Mouse (Mus musculus) CH12.LX (cell line): Measurements from ENCODE around the gene Hoxd4. TPM values are rescaled to one million over a fixed set of nuclear protein-coding genes. Genes with fewer than 3 reads are reported as not detected.

Source experiments
- DNase-seq: peaks from one replicate; pipeline ENCODE4 v3.0.0-alpha.2; 2013; ENCODE audit errors: extremely low read depth
- H3K27ac ChIP-seq: 2 replicates; pipeline ENCODE4 v1.5.1; 2012; ENCODE audit warnings: low read depth, mild to moderate bottlenecking, control low read depth, moderate library complexity; ENCODE audit not compliant: insufficient read depth
- H3K27me3 ChIP-seq: replicated peaks from 2 replicates; pipeline ENCODE3; 2012; ENCODE audit warnings: inconsistent platforms
- H3K36me3 ChIP-seq, 2 experiments: replicated peaks in 1 of 2; 2 replicates each; pipeline versions ENCODE3 to v1.6.1; 2012; ENCODE audit warnings: inconsistent platforms in 1 of 2, low read length in 1 of 2, mild to moderate bottlenecking in 1 of 2, mixed read lengths in 1 of 2, moderate library complexity in 1 of 2; ENCODE audit not compliant: control insufficient read depth in 1 of 2, insufficient read depth in 1 of 2
- H3K4me1 ChIP-seq, 2 experiments: 2 replicates each; pipeline ENCODE4 v1.6.1; 2012; ENCODE audit warnings: inconsistent platforms in 1 of 2, moderate library complexity in 1 of 2; ENCODE audit not compliant: insufficient read depth in 2 of 2, control insufficient read depth in 1 of 2
- H3K4me2 ChIP-seq: 2 replicates; pipeline ENCODE4 v1.6.1; 2012; ENCODE audit warnings: low read depth, mild to moderate bottlenecking, control low read depth; ENCODE audit not compliant: poor library complexity, insufficient read depth, severe bottlenecking
- H3K4me3 ChIP-seq, 3 experiments: fragments of 150-350 bp in 1 of 3; sonication (generic) in 1 of 3; replicated peaks in 1 of 3; 2 replicates each; pipeline versions ENCODE3 to v1.5.1; 2011 to 2012; ENCODE audit warnings: low read depth in 2 of 3, low read length in 2 of 3, mild to moderate bottlenecking in 2 of 3, moderate library complexity in 2 of 3, control low read depth in 1 of 3, improper control_type of control experiment in 1 of 3, inconsistent platforms in 1 of 3, mixed read lengths in 1 of 3; ENCODE audit not compliant: poor library complexity in 1 of 3
- H3K79me2 ChIP-seq: replicated peaks from 2 replicates; pipeline ENCODE4 v1.6.1; 2012; ENCODE audit warnings: mild to moderate bottlenecking, moderate library complexity; ENCODE audit not compliant: control insufficient read depth, poor library complexity, insufficient read depth, severe bottlenecking; ENCODE audit errors: extremely low read depth
- H3K9ac ChIP-seq: 2 replicates; pipeline ENCODE4 v1.6.1; 2012; ENCODE audit warnings: low read depth, mild to moderate bottlenecking, control low read depth, moderate library complexity; ENCODE audit not compliant: insufficient read depth
- H3K9me3 ChIP-seq: replicated peaks from 2 replicates; pipeline ENCODE3; 2012; ENCODE audit warnings: low read length, inconsistent platforms, mixed read lengths
- CHD1 ChIP-seq: IDR thresholded peaks from 2 replicates; pipeline ENCODE4 v1.6.1; 2012; ENCODE audit warnings: low read depth, low read length, improper control_type of control experiment, inconsistent platforms
- CHD2 ChIP-seq: IDR thresholded peaks from 2 replicates; pipeline ENCODE4 v1.6.1; 2011; ENCODE audit warnings: low read length, improper control_type of control experiment
- ELF1 ChIP-seq: IDR thresholded peaks from 2 replicates; pipeline ENCODE4 v1.6.1; 2014; ENCODE audit warnings: low read depth, mild to moderate bottlenecking, inconsistent platforms, low read length, improper control_type of control experiment
- EP300 ChIP-seq: IDR thresholded peaks from 2 replicates; pipeline ENCODE4 v1.6.1; 2011; ENCODE audit warnings: low read length, improper control_type of control experiment
- ETS1 ChIP-seq: conservative IDR thresholded peaks from 2 replicates; pipeline ENCODE4 v1.6.1; 2012; ENCODE audit warnings: low read depth, mild to moderate bottlenecking, inconsistent platforms, low read length, improper control_type of control experiment, moderate library complexity
- IRF4 ChIP-seq: IDR thresholded peaks from 2 replicates; pipeline ENCODE4 v1.6.1; 2014; ENCODE audit warnings: low read depth, mild to moderate bottlenecking, inconsistent platforms, low read length, improper control_type of control experiment
- JUN ChIP-seq: IDR thresholded peaks from 2 replicates; pipeline ENCODE4 v1.6.1; 2011; ENCODE audit warnings: low read depth, mild to moderate bottlenecking, low read length, improper control_type of control experiment, moderate library complexity; ENCODE audit not compliant: insufficient read depth
- JUND ChIP-seq: conservative IDR thresholded peaks from 2 replicates; pipeline ENCODE4 v1.6.1; 2011; ENCODE audit warnings: low read depth, low read length, improper control_type of control experiment
- MAZ ChIP-seq: IDR thresholded peaks from 2 replicates; pipeline ENCODE4 v1.6.1; 2012; ENCODE audit warnings: low read depth, mild to moderate bottlenecking, inconsistent platforms, low read length, improper control_type of control experiment, moderate library complexity
- MEF2A ChIP-seq: IDR thresholded peaks from 2 replicates; pipeline ENCODE4 v1.6.1; 2014; ENCODE audit warnings: low read depth, mild to moderate bottlenecking, inconsistent platforms, low read length, improper control_type of control experiment, borderline replicate concordance
- MYC ChIP-seq: IDR thresholded peaks from 2 replicates; pipeline ENCODE4 v1.6.1; 2011; ENCODE audit warnings: low read depth, mild to moderate bottlenecking, improper control_type of control experiment, low read length
- NELFE ChIP-seq: IDR thresholded peaks from 2 replicates; pipeline ENCODE4 v1.6.1; 2011; ENCODE audit warnings: low read depth, low read length, improper control_type of control experiment
- NRF1 ChIP-seq: IDR thresholded peaks from 2 replicates; pipeline ENCODE4 v1.6.1; 2014; ENCODE audit warnings: low read depth, mild to moderate bottlenecking, inconsistent platforms, low read length, improper control_type of control experiment, moderate library complexity
- POLR2A ChIP-seq: IDR thresholded peaks from 2 replicates; pipeline ENCODE4 v1.6.1; 2011; ENCODE audit warnings: low read depth, mild to moderate bottlenecking, improper control_type of control experiment, low read length
- POLR2AphosphoS2 ChIP-seq: IDR thresholded peaks from 2 replicates; pipeline ENCODE4 v1.6.1; 2011; ENCODE audit warnings: low read depth, low read length, improper control_type of control experiment
- RAD21 ChIP-seq: IDR thresholded peaks from 2 replicates; pipeline ENCODE4 v1.6.1; 2011; ENCODE audit warnings: low read depth, mild to moderate bottlenecking, low read length, improper control_type of control experiment, moderate library complexity
- SIN3A ChIP-seq: IDR thresholded peaks from 2 replicates; pipeline ENCODE4 v1.6.1; 2012; ENCODE audit warnings: low read length, improper control_type of control experiment, inconsistent platforms
- SMC3 ChIP-seq: IDR thresholded peaks from 2 replicates; pipeline ENCODE4 v1.6.1; 2011; ENCODE audit warnings: low read depth, low read length, improper control_type of control experiment
- USF1 ChIP-seq: IDR thresholded peaks from 2 replicates; pipeline ENCODE4 v1.6.1; 2014; ENCODE audit warnings: low read depth, mild to moderate bottlenecking, inconsistent platforms, low read length, improper control_type of control experiment
- USF2 ChIP-seq: conservative IDR thresholded peaks from 2 replicates; pipeline ENCODE4 v1.6.1; 2011; ENCODE audit warnings: low read depth, low read length, improper control_type of control experiment
- ZNF384 ChIP-seq: IDR thresholded peaks from 2 replicates; pipeline ENCODE4 v1.6.1; 2012; ENCODE audit warnings: low read depth, low read length, improper control_type of control experiment, inconsistent platforms
- dilution Hi-C: fragments of 300-500 bp; cut with MboI; formaldehyde crosslinking; loops from 2 replicates; pipeline ENCODE4 v1.14.3; 2020; ENCODE audit warnings: low sequenced_read_pairs; ENCODE audit not compliant: extremely low pct_unique_long_range_greater_than_20kb, extremely low pct_ligation_motif_present
- in situ Hi-C: fragments of 300-500 bp; cut with MboI; formaldehyde crosslinking; loops from 3 replicates; pipeline ENCODE4 v1.14.3; 2019; ENCODE audit warnings: low sequenced_read_pairs, low pct_ligation_motif_present, low pct_unique_long_range_greater_than_20kb, mixed read lengths
- polyA plus RNA-seq: library from polyadenylated mRNA; unstranded; fragments of >175 nt; gene quantifications from 2 replicates; pipeline ENCODE4 v1.2.1, GENCODE M21; 2012; ENCODE audit warnings: low read depth; ENCODE audit not compliant: insufficient read length
- total RNA-seq, 2 experiments: library from RNA; depleted of rRNA; stranded (reverse); fragments of 300-350 nt in 1 of 2; fragments of >200 nt in 1 of 2; gene quantifications; 2 replicates each; pipeline ENCODE4 v1.2.3; 2012 to 2014

Gene Hoxd4
- total and polyA plus RNA-seq, 3 experiments = 6.0 to 9.8 (median 6.3) TPM

DNA sequence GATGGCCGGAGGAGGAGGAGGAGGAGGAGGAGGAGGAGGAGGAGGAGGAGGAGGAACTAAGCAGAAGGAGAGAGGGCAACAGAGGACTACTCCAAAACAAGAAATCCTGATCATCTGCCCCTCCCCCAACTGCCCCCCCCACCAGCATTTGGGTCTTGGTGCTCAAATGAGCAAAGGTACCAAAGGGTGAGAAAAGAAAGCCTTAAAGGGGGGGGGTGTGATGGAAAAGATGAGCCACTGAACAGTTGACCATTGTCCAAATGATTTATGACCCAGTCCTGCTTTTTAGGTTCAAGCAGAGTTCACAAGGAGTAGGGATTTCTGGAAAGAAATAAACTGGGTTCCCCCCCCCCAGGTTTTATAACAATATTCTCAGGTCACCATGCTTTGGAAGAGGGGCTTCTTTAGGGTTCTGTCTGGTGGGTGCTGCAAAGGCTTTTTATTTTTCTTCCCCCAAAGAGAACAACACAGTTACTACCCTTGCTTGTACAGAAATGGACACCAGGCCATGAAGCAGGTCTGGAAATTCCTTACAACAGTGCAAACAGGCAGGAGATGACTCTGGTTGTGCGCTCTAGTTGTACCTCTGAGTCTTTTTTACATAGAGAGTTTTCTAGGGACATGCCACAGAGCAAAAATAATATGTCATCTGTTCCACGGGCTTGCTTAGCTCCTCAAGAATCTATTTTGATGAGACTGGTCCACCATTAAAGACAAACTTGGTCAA lies 29.7 kb downstream of the Hoxd4 start:
- H3K27me3 ChIP-seq = no peaks in the 10 kb centered on the region
- no peak for TF ChIP-seq CHD2
- no peak for TF ChIP-seq IRF4
- no peak for TF ChIP-seq CHD1
- TF ChIP-seq ETS1 = no peak
- TF ChIP-seq EP300 = no peak
- TF ChIP-seq NELFE = no peak
- no peak for TF ChIP-seq POLR2AphosphoS2
- no peak for TF ChIP-seq JUND
- no peak for TF ChIP-seq POLR2A
- no peak for TF ChIP-seq USF2
- no peak for TF ChIP-seq USF1
- TF ChIP-seq JUN = no peak
- no peak for TF ChIP-seq ELF1
- no peak for TF ChIP-seq SMC3

DNA sequence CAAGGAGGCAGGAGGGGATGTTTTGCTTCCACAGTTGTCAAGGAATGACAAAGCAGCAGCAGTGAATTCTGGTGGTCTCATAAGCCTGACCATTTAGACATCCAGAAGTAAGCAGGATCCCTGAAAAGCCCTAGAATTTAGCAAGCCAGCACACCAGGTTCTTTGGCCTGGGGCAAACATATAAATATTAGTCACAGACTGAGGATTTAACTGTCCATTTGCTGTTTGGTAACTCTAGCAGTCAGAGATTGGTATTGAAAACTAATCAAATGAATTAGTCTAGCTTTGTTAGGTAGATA lies 30.2 kb downstream of the Hoxd4 start:
- no peak overlapping the region for H3K4me3 ChIP-seq
- no peaks in the 10 kb centered on the region for H3K79me2 ChIP-seq
- H3K9me3 ChIP-seq = peaks cover 8% of the 10 kb centered on the region
- no peak overlapping the region for H3K9ac ChIP-seq
- peaks cover 14 to 25% of the 10 kb centered on the region in 2 experiments for H3K4me1 ChIP-seq
- TF ChIP-seq USF1 = no peak
- TF ChIP-seq ZNF384 = no peak
- no peak for TF ChIP-seq RAD21
- TF ChIP-seq SIN3A = no peak
- TF ChIP-seq MAZ = no peak
- TF ChIP-seq MYC = no peak
- TF ChIP-seq EP300 = no peak
- no peak for TF ChIP-seq IRF4
- TF ChIP-seq MEF2A = no peak
- TF ChIP-seq NRF1 = no peak
- no peak for TF ChIP-seq ETS1
- H3K36me3 ChIP-seq = peaks cover 8 to 19% of the 10 kb centered on the region in 2 experiments
- H3K27me3 ChIP-seq = no peaks in the 10 kb centered on the region
- DNase-seq = no peak
- H3K4me2 ChIP-seq = no peak overlapping the region
- in situ Hi-C loops (no loop called here), dilution Hi-C loops (no loop called here)
- H3K27ac ChIP-seq = no peak overlapping the region

More for the DNA sequence above, 29.7 kb downstream of the Hoxd4 start:
- Histone ChIP-seq H3K9ac (no peak overlapping the region), H3K9me3 (peaks cover 5% of the 10 kb centered on the region), H3K4me1 (peaks cover 14 to 27% of the 10 kb centered on the region in 2 experiments), H3K4me2 (no peak overlapping the region), H3K4me3 (no peak overlapping the region), H3K36me3 (peaks cover 3 to 18% of the 10 kb centered on the region in 2 experiments), H3K79me2 (no peaks in the 10 kb centered on the region), H3K27ac (no peak overlapping the region)
- no peak for DNase-seq
- dilution Hi-C loops = no loop called here
- in situ Hi-C loops = no loop called here
